Mouse (Mus musculus) heart, adult 9 months (tissue): ENCODE results near the gene Eif4g1.
"Not testable (repeated sequence)": the region's sequence is repeated elsewhere in the genome, so short reads cannot be mapped to it uniquely, and the experiment has no call there.

ENCODE experiments used
- DNase-seq, 2 experiments: peaks; one replicate each; pipeline ENCODE4 v3.0.0; 2022; ENCODE audit warnings: low spot score in 2 of 2

Eif4g1 gene

GRCm38 (mm10) chr16:20668013-20668412 is at the start of gene Eif4g1:
Gene Eif4g1, plus strand, starts transcription at chr16:20668313.
- DNase-seq, result not testable (repeated sequence)

- DNase-seq, result peak in 1 of 2 experiments; percentile 13
These were observed 48.3 kb upstream of the Eif4g1 start for GRCm38 (mm10) chr16:20619541-20620398.

- DNase-seq, result no peak
These were observed 47.7 kb upstream of the Eif4g1 start for GRCm38 (mm10) chr16:20620399-20620735.

GRCm38 (mm10) chr16:20620751-20621190 is 47.3 kb upstream of the Eif4g1 start:
- no peak for DNase-seq

GRCm38 (mm10) chr16:20621191-20621990 is 46.7 kb upstream of the Eif4g1 start, which contains the start of gene Camk2n2:
Gene Camk2n2, minus strand, starts transcription at chr16:20621287.
- DNase-seq, result peak; percentile 54 to 55

- DNase-seq, result peak; percentile 39 to 64
These were observed 46.0 kb upstream of the Eif4g1 start for GRCm38 (mm10) chr16:20621991-20622685.

- DNase-seq, result no peak
These were observed 44.9 kb upstream of the Eif4g1 start for GRCm38 (mm10) chr16:20623211-20623610.

GRCm38 (mm10) chr16:20628871-20629391 is 39.2 kb upstream of the Eif4g1 start:
- no peak for DNase-seq

- DNase-seq, result no peak
These were observed 38.1 kb upstream of the Eif4g1 start, which contains the start of gene Ece2 for GRCm38 (mm10) chr16:20629731-20630634. Gene Ece2, plus strand, starts transcription at chr16:20629828.

- no peak for DNase-seq
These were observed 30.7 kb upstream of the Eif4g1 start for GRCm38 (mm10) chr16:20637410-20637809.

GRCm38 (mm10) chr16:20638367-20638766 is 29.7 kb upstream of the Eif4g1 start:
- DNase-seq, result no peak

GRCm38 (mm10) chr16:20642161-20642560 is 26.0 kb upstream of the Eif4g1 start:
- DNase-seq, result peak; percentile 28 to 46

GRCm38 (mm10) chr16:20643911-20644310 is 24.2 kb upstream of the Eif4g1 start:
- no peak for DNase-seq

GRCm38 (mm10) chr16:20651076-20651946 is 16.8 kb upstream of the Eif4g1 start, which contains the start of gene Psmd2:
Gene Psmd2, plus strand, starts transcription at chr16:20651652.
- peak; percentile 96 to 97 for DNase-seq

- DNase-seq, result no peak
These were observed 16.2 kb upstream of the Eif4g1 start for GRCm38 (mm10) chr16:20651947-20652310.

GRCm38 (mm10) chr16:20653315-20653714 is 14.8 kb upstream of the Eif4g1 start:
- DNase-seq, result no peak

GRCm38 (mm10) chr16:20657661-20658060 is 10.5 kb upstream of the Eif4g1 start:
- no peak for DNase-seq

GRCm38 (mm10) chr16:20670291-20670690 is 2.2 kb downstream of the Eif4g1 start:
- DNase-seq, result no peak

- no peak for DNase-seq
These were observed 3.8 kb downstream of the Eif4g1 start for GRCm38 (mm10) chr16:20671886-20672285.

- DNase-seq, result peak; percentile 96 to 97
These were observed 4.4 kb downstream of the Eif4g1 start for GRCm38 (mm10) chr16:20672500-20672902.
